Mouse (Mus musculus): ENCODE measurements around the gene Trim12a. TPM values are rescaled to one million over a fixed set of nuclear protein-coding genes. Genes with fewer than 3 reads are reported as not detected.

Gene Trim12a
- total RNA-seq (2023): 96.4 TPM

DNA sequence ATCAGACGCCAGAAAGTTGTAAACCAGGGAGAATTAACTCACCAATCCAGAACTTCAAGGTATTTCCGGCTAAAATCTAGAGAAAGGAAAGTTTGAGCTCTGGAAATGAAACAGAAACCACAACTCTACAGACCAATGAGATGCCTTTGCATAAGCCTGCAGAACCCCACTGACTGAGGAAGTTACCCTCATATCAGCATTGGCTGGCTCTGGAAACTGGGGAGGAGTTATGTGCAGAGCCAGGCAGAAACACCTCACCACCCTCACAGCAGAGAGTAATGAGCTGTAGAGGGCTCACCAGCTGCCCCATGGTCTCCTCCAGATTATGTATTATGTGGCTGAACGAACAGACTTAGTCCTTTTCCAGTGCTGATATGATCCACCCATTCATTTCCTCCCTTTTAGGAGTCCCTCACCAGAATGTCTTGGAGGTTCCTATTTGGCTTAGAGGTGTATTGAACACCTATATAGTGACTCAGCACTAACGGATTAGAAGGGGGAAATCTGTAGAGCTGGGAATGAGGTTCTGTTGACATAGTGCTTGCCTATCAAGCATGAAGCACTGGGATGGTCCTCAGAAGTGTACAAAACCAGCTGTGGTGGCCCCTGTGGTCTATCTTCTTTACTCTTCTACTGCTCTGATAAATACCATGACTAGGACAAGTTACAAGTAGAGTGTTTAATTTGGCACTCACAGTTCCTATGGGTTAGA lies at the start of gene Trim12a:
Trim12a (minus strand) TSS at position 98 of the 712 bp plus-strand sequence.

DNA sequence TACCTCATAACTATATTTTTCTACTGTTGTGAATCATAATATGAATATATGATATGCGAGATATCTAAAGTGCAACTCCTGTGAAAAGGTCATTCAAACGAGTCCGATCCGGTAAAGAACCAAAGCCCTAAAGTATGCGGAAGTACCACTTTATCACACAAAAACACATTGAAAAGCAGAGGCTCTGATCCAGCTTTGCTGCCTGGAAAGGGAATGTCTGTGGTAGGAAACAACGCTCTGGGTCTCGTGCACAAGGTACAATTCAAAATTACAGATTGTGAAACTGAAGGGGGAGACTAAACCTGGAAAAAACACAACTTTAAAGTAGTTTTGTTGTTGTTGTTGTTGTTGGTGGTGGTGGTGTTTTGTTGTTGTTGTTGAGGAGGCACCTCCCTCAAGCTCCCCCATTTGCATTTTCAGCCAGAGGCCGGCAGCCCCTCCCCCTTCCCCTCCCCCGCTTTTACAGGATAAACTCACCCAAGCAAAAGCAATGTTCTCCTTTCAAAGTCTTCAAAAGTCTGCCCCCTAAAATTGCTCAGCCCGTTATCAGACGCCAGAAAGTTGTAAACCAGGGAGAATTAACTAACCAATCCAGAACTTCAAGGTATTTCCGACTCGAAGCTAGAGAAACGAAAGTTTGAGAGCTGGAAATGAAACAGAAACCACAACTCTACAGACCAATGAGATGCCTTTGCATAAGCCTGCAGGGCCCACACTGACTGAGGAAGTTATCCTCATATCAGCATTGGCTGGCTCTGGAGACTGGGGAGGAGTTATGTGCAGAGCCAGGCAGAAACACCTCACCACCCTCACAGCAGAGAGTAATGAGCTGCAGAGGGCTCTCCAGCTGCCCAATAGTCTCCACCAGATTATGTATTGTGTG lies 37.7 kb upstream of the Trim12a start, which contains the start of gene Trim12c:
Trim12c (minus strand) TSS at position 646 of the 883 bp plus-strand sequence.

GRCm38 (mm10) chr7:104329171-104329570 lies 13.9 kb upstream of the Trim12a start, which contains the start of gene Trim34b:
Gene Trim34b (plus strand): TSS chr7:104329471.

DNA sequence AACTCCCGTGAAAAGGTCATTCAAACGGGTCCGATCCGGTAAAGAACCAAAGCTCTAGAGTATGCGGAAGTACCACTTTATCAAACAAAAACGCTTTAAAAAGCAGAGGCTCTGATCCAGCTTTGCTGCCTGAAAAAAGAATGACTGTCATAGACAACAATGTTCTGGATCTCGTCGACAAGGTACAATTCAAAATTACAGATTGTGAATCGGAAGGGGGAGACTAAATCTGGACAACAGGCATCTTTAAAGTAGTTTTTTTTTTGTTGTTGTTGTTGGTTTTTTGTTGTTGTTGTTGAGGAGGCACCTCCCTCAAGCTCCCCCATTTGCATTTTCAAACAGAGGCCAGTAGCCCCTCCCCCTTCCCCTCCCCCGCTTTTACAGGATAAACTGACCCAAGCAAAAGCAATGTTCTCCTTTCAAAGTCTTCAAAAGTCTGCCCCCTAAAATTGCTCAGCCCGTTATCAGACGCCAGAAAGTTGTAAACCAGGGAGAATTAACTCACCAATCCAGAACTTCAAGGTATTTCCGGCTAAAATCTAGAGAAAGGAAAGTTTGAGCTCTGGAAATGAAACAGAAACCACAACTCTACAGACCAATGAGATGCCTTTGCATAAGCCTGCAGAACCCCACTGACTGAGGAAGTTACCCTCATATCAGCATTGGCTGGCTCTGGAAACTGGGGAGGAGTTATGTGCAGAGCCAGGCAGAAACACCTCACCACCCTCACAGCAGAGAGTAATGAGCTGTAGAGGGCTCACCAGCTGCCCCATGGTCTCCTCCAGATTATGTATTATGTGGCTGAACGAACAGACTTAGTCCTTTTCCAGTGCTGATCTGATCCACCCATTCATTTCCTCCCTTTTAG lies 27.5 kb downstream of the Trim12a start, which contains the start of gene Trim5:
Trim5 (minus strand) TSS at position 519 of the 868 bp plus-strand sequence.

Other genes starting within 250 kb of the Trim12a start
- not detected for gene Olfr644, start 243.6 kb downstream of the Trim12a start, total RNA-seq (2023)
- gene Olfr645, start 230.0 kb downstream of the Trim12a start, total RNA-seq (2023): not detected
- gene Olfr646, start 210.6 kb downstream of the Trim12a start, total RNA-seq (2023): not detected
- not detected for gene Ubqln5, start 185.6 kb downstream of the Trim12a start, total RNA-seq (2023)
- gene Olfr643, start 178.1 kb downstream of the Trim12a start, total RNA-seq (2023): not detected
- not detected for gene Ubqln3, start 172.2 kb downstream of the Trim12a start, total RNA-seq (2023)
- not detected for gene Ubqlnl, start 164.9 kb downstream of the Trim12a start, total RNA-seq (2023)
- not detected for gene Olfm5, start 150.6 kb downstream of the Trim12a start, total RNA-seq (2023)
- not detected for gene Olfr648, start 132.1 kb downstream of the Trim12a start, total RNA-seq (2023)
- not detected for gene Olfr649, start 119.5 kb downstream of the Trim12a start, total RNA-seq (2023)
- gene Trim6, start 96.7 kb downstream of the Trim12a start, total RNA-seq (2023): not detected
- 28.4 TPM for gene Trim34a, start 71.0 kb downstream of the Trim12a start, total RNA-seq (2023)
- gene Trim5, start 27.4 kb downstream of the Trim12a start, total RNA-seq (2023): 23.9 TPM
- gene Trim34b, start 14.0 kb upstream of the Trim12a start, total RNA-seq (2023): 2.1 TPM
- 42.5 TPM for gene Trim12c, start 37.9 kb upstream of the Trim12a start, total RNA-seq (2023)
- 1.9 TPM for gene Trim30b, start 54.4 kb upstream of the Trim12a start, total RNA-seq (2023)
- gene Trim30c, start 85.4 kb upstream of the Trim12a start, total RNA-seq (2023): 9.8 TPM
- 73.6 TPM for gene Trim30a, start 149.7 kb upstream of the Trim12a start, total RNA-seq (2023)
- 7.2 TPM for gene Trim30d, start 192.4 kb upstream of the Trim12a start, total RNA-seq (2023)
- gene Olfr651, start 234.7 kb upstream of the Trim12a start, total RNA-seq (2023): not detected
- not detected for gene Olfr652, start 245.4 kb upstream of the Trim12a start, total RNA-seq (2023)

Data from CD8-positive naive resting alpha-beta T cell, adult 57 days (primary cell).